Mouse (Mus musculus): ENCODE measurements around the gene Tmpo. TPM values are rescaled to one million over a fixed set of nuclear protein-coding genes. Genes with fewer than 3 reads are reported as not detected.

Tmpo gene
- polyA plus RNA-seq, 1 experiment from 2014 or later: 192 TPM

GRCm38 (mm10) chr10:91122646-91123045 lies 58.5 kb downstream of the Tmpo start:
- Histone ChIP-seq H3K27ac (peak overlapping the region; percentile 100; the same call in 1 of the 2 replicates), H3K9me3 (no peaks in the 10 kb centered on the region), H3K36me3 (peaks cover 45% of the 10 kb centered on the region), H3K4me1 (peaks cover 22% of the 10 kb centered on the region), H3K27me3 (ENCODE audit: insufficient read depth, poor library complexity, severe bottlenecking) (no peaks in the 10 kb centered on the region), H3K4me3 (peak overlapping the region; percentile 100)
- no peak for DNase-seq (ENCODE audit: low spot score)
- 31% methylated on average over 6 of the region's 6 CpGs for WGBS

DNA sequence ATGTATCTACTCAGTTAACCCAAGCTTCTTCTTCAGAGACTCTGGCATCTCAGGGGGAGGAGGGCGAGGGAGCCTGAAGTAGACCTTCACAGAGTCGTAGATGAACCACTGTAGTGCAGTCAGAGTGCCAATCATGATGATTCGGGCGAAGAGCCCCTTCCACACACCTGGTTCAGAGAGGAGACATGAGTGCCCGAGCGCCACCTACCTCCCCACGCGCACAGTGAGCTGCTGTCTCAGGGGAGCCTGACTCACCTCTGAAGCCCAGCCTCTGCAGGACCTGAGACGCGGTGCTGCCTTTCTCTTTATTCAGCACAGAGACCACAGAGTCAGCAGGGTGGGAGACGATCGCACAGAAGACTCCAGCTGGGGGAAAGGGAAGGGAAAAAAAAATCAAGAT lies 64.2 kb downstream of the Tmpo start:
- no peak for DNase-seq (ENCODE audit: low spot score)
- H3K4me3 ChIP-seq: no peak overlapping the region
- WGBS: 90% methylated on average over 12 of the region's 12 CpGs
- H3K9me3 ChIP-seq: no peaks in the 10 kb centered on the region
- peaks cover 10% of the 10 kb centered on the region; the same call in 1 of the 2 replicates for H3K4me1 ChIP-seq
- H3K27me3 ChIP-seq (ENCODE audit: insufficient read depth, poor library complexity, severe bottlenecking): no peaks in the 10 kb centered on the region
- H3K27ac ChIP-seq: no peak overlapping the region
- peaks cover 100% of the 10 kb centered on the region for H3K36me3 ChIP-seq

DNA sequence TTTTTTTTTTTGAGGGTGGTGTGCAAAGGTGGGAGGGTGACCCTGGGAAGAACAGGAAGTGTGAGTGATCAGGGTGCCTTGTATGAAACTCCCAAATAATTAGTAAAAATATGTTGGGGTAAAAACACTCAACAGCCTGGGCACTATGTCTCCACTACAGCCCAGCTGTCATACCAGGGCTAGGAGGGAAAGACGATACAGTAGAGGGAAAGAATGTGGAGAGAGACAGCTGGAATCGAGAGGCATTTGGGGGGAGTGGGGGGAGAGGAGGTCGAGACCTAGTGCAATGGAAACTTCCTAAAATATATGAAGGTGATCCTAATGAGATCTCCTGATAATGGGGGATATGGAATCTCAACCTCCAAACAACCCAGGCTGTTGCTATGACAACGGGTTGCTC lies 71.3 kb downstream of the Tmpo start:
- Histone ChIP-seq H3K36me3 (peaks cover 31% of the 10 kb centered on the region), H3K4me3 (no peak overlapping the region), H3K27me3 (ENCODE audit: insufficient read depth, poor library complexity, severe bottlenecking) (no peaks in the 10 kb centered on the region), H3K27ac (no peak overlapping the region), H3K9me3 (no peaks in the 10 kb centered on the region), H3K4me1 (no peaks in the 10 kb centered on the region)
- DNase-seq (ENCODE audit: low spot score): peak; percentile 25
- WGBS: 74% methylated on average over 4 of the region's 4 CpGs

GRCm38 (mm10) chr10:91105981-91106380 lies 75.1 kb downstream of the Tmpo start:
- 81% methylated on average over 3 of the region's 3 CpGs for WGBS
- Histone ChIP-seq H3K9me3 (no peaks in the 10 kb centered on the region), H3K27ac (no peak overlapping the region), H3K36me3 (peaks cover 14% of the 10 kb centered on the region), H3K4me1 (no peaks in the 10 kb centered on the region), H3K4me3 (no peak overlapping the region), H3K27me3 (ENCODE audit: insufficient read depth, poor library complexity, severe bottlenecking) (no peaks in the 10 kb centered on the region)
- peak; percentile 54 for DNase-seq (ENCODE audit: low spot score)

DNA sequence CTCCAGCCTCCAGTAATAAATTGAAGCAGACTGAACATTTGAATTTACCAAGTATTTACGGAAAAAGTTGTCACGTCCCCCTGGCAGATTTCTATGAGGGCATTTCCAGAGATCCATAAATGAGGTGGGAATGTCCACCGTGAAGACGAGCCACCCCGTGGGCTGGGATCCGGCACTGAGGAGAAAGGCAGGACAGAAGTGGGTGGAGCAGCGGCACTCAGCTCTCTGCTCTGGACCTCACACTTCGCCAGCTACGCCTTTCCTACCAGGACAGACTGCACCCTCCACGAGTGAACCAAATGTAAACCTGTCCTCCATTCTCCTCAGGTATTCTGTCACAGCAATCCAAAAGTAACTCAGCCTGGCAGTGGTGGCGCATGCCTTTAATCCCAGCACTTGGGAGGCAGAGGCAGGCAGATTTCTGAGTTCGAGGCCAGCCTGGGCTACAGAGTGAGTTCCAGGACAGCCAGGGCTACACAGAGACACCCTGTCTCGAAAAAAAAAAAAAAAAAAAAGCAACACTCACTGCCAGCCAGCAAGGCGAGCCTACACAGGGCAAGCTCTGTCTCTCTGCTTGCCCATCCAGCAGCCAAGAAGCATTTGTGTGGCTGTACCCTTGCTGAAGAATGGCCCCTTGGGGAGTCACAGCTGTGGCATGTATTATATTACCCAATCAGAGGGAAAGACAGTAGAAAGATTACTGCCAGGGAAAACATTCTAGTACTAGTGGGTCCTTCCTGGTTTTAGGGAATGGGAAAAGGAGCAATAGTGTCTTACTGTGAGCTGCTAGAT lies 78.1 kb downstream of the Tmpo start:
- DNase-seq (ENCODE audit: low spot score): peak; percentile 55

GRCm38 (mm10) chr10:91101936-91102335 lies 79.2 kb downstream of the Tmpo start:
- Histone ChIP-seq H3K4me3 (no peak overlapping the region), H3K4me1 (no peaks in the 10 kb centered on the region), H3K36me3 (peaks cover 23% of the 10 kb centered on the region), H3K9me3 (no peaks in the 10 kb centered on the region), H3K27me3 (ENCODE audit: insufficient read depth, poor library complexity, severe bottlenecking) (no peaks in the 10 kb centered on the region), H3K27ac (no peak overlapping the region)
- DNase-seq (ENCODE audit: low spot score): peak; percentile 75
- 92% methylated on average over 25 of the region's 25 CpGs for WGBS

More for the DNA sequence above, 78.1 kb downstream of the Tmpo start:
- 86% methylated on average over 14 of the region's 14 CpGs for WGBS
- Histone ChIP-seq H3K27ac (no peak overlapping the region), H3K9me3 (no peaks in the 10 kb centered on the region), H3K27me3 (ENCODE audit: insufficient read depth, poor library complexity, severe bottlenecking) (no peaks in the 10 kb centered on the region), H3K36me3 (peaks cover 18% of the 10 kb centered on the region), H3K4me3 (no peak overlapping the region), H3K4me1 (no peaks in the 10 kb centered on the region)

DNA sequence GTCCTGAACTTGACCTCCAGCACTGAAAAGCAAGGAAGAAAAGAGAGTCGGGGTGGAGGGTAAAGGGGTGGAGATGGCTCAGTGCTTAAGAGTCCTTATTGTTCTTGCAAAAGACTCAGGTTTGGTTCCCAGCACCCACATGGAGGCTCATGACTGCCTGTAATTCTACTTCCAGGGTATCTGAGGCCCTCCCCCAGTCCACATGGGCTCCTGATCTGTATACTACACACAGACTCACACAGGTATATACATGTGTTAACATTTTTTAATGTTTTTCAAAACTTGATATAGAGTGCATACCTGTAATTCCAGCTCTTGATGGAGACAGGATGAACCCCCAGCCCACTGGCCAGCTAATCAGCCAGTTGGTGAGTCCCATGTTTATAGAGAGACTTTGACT lies 81.0 kb downstream of the Tmpo start:
- 78% methylated on average over 1 of the region's 1 CpGs for WGBS
- H3K27ac ChIP-seq: no peak overlapping the region
- no peak overlapping the region for H3K4me3 ChIP-seq
- H3K36me3 ChIP-seq: peaks cover 29% of the 10 kb centered on the region
- no peaks in the 10 kb centered on the region for H3K9me3 ChIP-seq
- H3K27me3 ChIP-seq (ENCODE audit: insufficient read depth, poor library complexity, severe bottlenecking): no peaks in the 10 kb centered on the region
- H3K4me1 ChIP-seq: no peaks in the 10 kb centered on the region
- DNase-seq (ENCODE audit: low spot score): peak; percentile 43

DNA sequence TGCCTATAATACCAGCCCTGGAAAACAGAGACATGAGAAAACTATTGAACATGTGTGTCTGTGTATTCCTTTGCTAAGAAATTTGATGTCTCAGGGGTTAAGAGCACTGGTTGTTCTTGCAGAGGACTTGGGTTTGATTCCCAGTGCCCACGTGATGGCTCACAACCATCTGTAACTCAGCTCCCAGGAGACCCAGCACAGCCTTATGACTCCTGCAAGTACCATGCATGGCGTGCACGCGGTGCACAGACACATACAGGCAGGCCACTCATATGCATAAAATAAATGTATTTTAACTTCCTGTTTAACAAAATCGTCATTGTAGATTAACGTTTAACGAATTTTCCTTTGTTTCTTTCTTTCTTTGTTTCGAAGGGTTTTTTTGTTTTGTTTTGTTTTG lies 83.1 kb downstream of the Tmpo start:
- H3K4me1 ChIP-seq: no peaks in the 10 kb centered on the region
- 89% methylated on average over 8 of the region's 8 CpGs for WGBS
- no peaks in the 10 kb centered on the region for H3K9me3 ChIP-seq
- no peak overlapping the region for H3K27ac ChIP-seq
- no peak overlapping the region for H3K4me3 ChIP-seq
- H3K27me3 ChIP-seq (ENCODE audit: insufficient read depth, poor library complexity, severe bottlenecking): no peaks in the 10 kb centered on the region
- peaks cover 44% of the 10 kb centered on the region for H3K36me3 ChIP-seq
- peak; percentile 53 for DNase-seq (ENCODE audit: low spot score)

Other genes with a start within 250 kb of the Tmpo start
- 17.7 and 17.8 TPM in 2 replicates for gene Apaf1, start 98.5 kb downstream of the Tmpo start, polyA plus RNA-seq (2016; fragmentation: Nextera tagmentation; extraction: Ambion mirVana)
- gene Ikbip, start 98.4 kb downstream of the Tmpo start, polyA plus RNA-seq (2016; fragmentation: Nextera tagmentation; extraction: Ambion mirVana): 39.1 and 39.2 TPM in 2 replicates
- gene Slc25a3, start 57.3 kb downstream of the Tmpo start, polyA plus RNA-seq (2016; fragmentation: Nextera tagmentation; extraction: Ambion mirVana): 602 and 803 TPM in 2 replicates

Measured in heart, embryonic 10.5 days (tissue).